Mouse (Mus musculus) erythroblast, embryonic 14.5 days (primary cell): ENCODE data around the gene Fam222b.

Experiments
- GATA1 ChIP-seq: IDR thresholded peaks from 2 replicates; pipeline ENCODE4 v1.6.1; 2012; ENCODE audit warnings: low read length, inconsistent platforms, mixed read lengths
- TAL1 ChIP-seq: IDR thresholded peaks from 3 replicates; pipeline ENCODE4 v1.6.1; 2012; ENCODE audit warnings: low read length, inconsistent platforms, mixed read lengths

DNA sequence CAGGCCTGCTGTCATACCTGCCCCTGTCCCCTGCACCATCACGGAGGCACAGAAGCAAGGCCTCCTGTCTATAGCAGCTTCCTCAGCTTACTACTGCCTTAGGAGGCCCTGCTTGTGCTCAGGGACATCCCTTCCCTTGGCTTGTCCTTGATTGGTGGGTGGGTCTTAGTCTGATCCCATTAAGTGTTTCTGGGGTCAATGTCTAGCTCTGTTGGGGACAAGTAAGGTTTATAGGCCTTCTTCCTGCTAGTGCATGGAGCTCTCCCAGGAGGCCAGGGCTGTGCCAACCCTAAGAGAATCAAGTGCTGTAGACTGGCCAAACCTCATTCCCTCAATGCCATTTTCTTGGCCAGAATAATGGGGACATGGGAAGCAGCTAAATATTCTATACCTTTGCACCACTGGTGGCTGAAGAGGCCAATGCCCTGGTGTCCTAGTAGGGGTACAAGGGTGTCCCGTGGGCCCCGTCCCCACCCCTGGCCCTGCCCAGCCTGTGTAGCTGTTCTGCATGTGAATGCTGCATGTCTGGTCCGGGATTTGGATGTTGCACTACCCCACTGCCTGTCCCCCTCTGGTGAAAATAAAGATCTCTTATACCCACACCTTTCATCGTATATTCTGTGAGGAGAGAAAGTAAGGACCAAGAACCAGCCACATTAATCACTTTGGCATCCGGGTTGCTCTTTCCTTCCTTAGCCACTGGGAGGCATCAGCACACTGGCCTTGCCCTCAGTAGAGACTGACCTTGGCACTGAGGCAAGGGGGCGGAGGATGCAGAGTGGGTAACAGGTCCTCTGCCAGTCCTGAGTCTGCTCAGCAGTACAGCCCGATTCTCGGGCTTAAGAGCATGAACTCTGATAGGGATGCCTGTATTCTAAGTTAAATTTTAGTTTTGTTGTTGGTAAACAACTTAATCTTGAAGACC is 34.4 kb upstream of the Fam222b start:
- TF ChIP-seq GATA1 (no peak), TAL1 (no peak)
